Mouse (Mus musculus) MEL (cell line): ENCODE measurements at regions not wholly inside any gene's neighbourhood (a gene's known extent, or its start where the extent isn't known, plus 50 kb on each side); places are given as distances from the start of the nearest gene placed in this dataset.
"Not testable (repeated sequence)": the region's sequence is repeated elsewhere in the genome, so short reads cannot be mapped to it uniquely, and the experiment has no call there.

Source experiments
- DNase-seq: peaks from one replicate; pipeline ENCODE4 v3.0.0; 2011; ENCODE audit warnings: low read depth, low spot score
- H3K27ac ChIP-seq: 2 replicates; pipeline ENCODE4 v1.5.1; 2012; ENCODE audit warnings: low read depth, mild to moderate bottlenecking, control low read depth, low read length, moderate library complexity; ENCODE audit not compliant: control insufficient read depth
- H3K27me3 ChIP-seq, 2 experiments: fragments of 150-350 bp in 1 of 2; sonication (generic) in 1 of 2; 2 replicates each; pipeline ENCODE4 v1.6.1; 2012; ENCODE audit warnings: low read length in 2 of 2, mild to moderate bottlenecking in 2 of 2, improper control_type of control experiment in 1 of 2, moderate library complexity in 1 of 2; ENCODE audit not compliant: insufficient read depth in 2 of 2, control insufficient read depth in 1 of 2
- H3K36me3 ChIP-seq, 2 experiments: 2 replicates each; pipeline ENCODE4 v1.6.1; 2012 to 2014; ENCODE audit warnings: low read length in 2 of 2, improper control_type of control experiment in 1 of 2, inconsistent platforms in 1 of 2, mild to moderate bottlenecking in 1 of 2; ENCODE audit not compliant: insufficient read depth in 2 of 2, control insufficient read depth in 1 of 2
- H3K4me1 ChIP-seq, 2 experiments: fragments of 150-350 bp in 1 of 2; sonication (generic) in 1 of 2; 2 replicates each; pipeline ENCODE4 v1.6.1; 2012; ENCODE audit warnings: low read length in 2 of 2, improper control_type of control experiment in 1 of 2, mild to moderate bottlenecking in 1 of 2; ENCODE audit not compliant: insufficient read depth in 2 of 2, control insufficient read depth in 1 of 2
- H3K4me3 ChIP-seq, 2 experiments: fragments of 150-350 bp in 1 of 2; sonication (generic) in 1 of 2; 2 replicates each; pipeline ENCODE4 v1.5.1; 2012; ENCODE audit warnings: low read depth in 2 of 2, low read length in 2 of 2, mild to moderate bottlenecking in 2 of 2, moderate library complexity in 2 of 2, control low read depth in 1 of 2, improper control_type of control experiment in 1 of 2; ENCODE audit not compliant: control insufficient read depth in 1 of 2, insufficient read depth in 1 of 2
- H3K79me2 ChIP-seq: 2 replicates; pipeline ENCODE4 v1.6.1; 2012; ENCODE audit warnings: mild to moderate bottlenecking, low read length, moderate library complexity; ENCODE audit not compliant: control insufficient read depth, poor library complexity, insufficient read depth
- H3K9ac ChIP-seq: 2 replicates; pipeline ENCODE4 v1.6.1; 2012; ENCODE audit warnings: low read depth, mild to moderate bottlenecking, control low read depth, low read length, moderate library complexity; ENCODE audit not compliant: control insufficient read depth, poor library complexity, severe bottlenecking
- H3K9me3 ChIP-seq: fragments of 150-350 bp; sonication (generic); replicated peaks from 2 replicates; pipeline ENCODE4 v1.6.1; 2012; ENCODE audit warnings: mild to moderate bottlenecking, low read length, improper control_type of control experiment, moderate library complexity; ENCODE audit not compliant: insufficient read depth
- CTCF ChIP-seq, 3 experiments: IDR thresholded peaks in 2 of 3; conservative IDR thresholded peaks in 1 of 3; 2 replicates each; pipeline ENCODE4 v1.5.1; 2011 to 2012; ENCODE audit warnings: low read length in 3 of 3, low read depth in 2 of 3, mild to moderate bottlenecking in 2 of 3, improper control_type of control experiment in 1 of 3, inconsistent platforms in 1 of 3, mixed read lengths in 1 of 3, moderate library complexity in 1 of 3; ENCODE audit not compliant: control insufficient read depth in 1 of 3, insufficient read depth in 1 of 3, poor library complexity in 1 of 3, severe bottlenecking in 1 of 3
- E2F4 ChIP-seq: IDR thresholded peaks from 2 replicates; pipeline ENCODE4 v1.6.1; 2011; ENCODE audit warnings: low read depth, low read length, improper control_type of control experiment, borderline replicate concordance
- GABPA ChIP-seq: IDR thresholded peaks from 2 replicates; pipeline ENCODE4 v1.6.1; 2012; ENCODE audit warnings: low read depth, mild to moderate bottlenecking, inconsistent platforms, low read length, improper control_type of control experiment, moderate library complexity
- JUND ChIP-seq: IDR thresholded peaks from 2 replicates; pipeline ENCODE4 v1.6.1; 2011; ENCODE audit warnings: low read depth, mild to moderate bottlenecking, improper control_type of control experiment, low read length
- MAFK ChIP-seq: IDR thresholded peaks from 2 replicates; pipeline ENCODE4 v1.6.1; 2011; ENCODE audit warnings: low read depth, mild to moderate bottlenecking, low read length, improper control_type of control experiment, borderline replicate concordance
- MAX ChIP-seq: IDR thresholded peaks from 2 replicates; pipeline ENCODE4 v1.6.1; 2011; ENCODE audit warnings: low read length, improper control_type of control experiment
- MAZ ChIP-seq: IDR thresholded peaks from 2 replicates; pipeline ENCODE4 v1.6.1; 2012; ENCODE audit warnings: low read depth, mild to moderate bottlenecking, inconsistent platforms, low read length, improper control_type of control experiment
- MYB ChIP-seq: IDR thresholded peaks from 2 replicates; pipeline ENCODE4 v1.6.1; 2011; ENCODE audit warnings: mild to moderate bottlenecking, low read depth, low read length, improper control_type of control experiment
- MYC ChIP-seq: IDR thresholded peaks from 2 replicates; pipeline ENCODE4 v1.6.1; 2011; ENCODE audit warnings: low read depth, mild to moderate bottlenecking, low read length, improper control_type of control experiment, moderate library complexity
- NRF1 ChIP-seq: IDR thresholded peaks from 2 replicates; pipeline ENCODE4 v1.6.1; 2014; ENCODE audit warnings: low read depth, mild to moderate bottlenecking, inconsistent platforms, low read length, improper control_type of control experiment, moderate library complexity; ENCODE audit not compliant: poor library complexity, insufficient read depth, severe bottlenecking
- POLR2AphosphoS2 ChIP-seq: IDR thresholded peaks from 2 replicates; pipeline ENCODE4 v1.6.1; 2011; ENCODE audit warnings: low read length, improper control_type of control experiment
- POLR2AphosphoS5 ChIP-seq: IDR thresholded peaks from 2 replicates; pipeline ENCODE4 v1.6.1; 2012; ENCODE audit warnings: low read depth, borderline replicate concordance, mild to moderate bottlenecking, inconsistent platforms, low read length, moderate library complexity, mixed read lengths
- RAD21 ChIP-seq: IDR thresholded peaks from 2 replicates; pipeline ENCODE4 v1.6.1; 2011; ENCODE audit warnings: mild to moderate bottlenecking, low read depth, low read length, improper control_type of control experiment
- SMC3 ChIP-seq: IDR thresholded peaks from 2 replicates; pipeline ENCODE4 v1.6.1; 2011; ENCODE audit warnings: low read depth, low read length, improper control_type of control experiment
- USF1 ChIP-seq: IDR thresholded peaks from 2 replicates; pipeline ENCODE4 v1.6.1; 2014; ENCODE audit warnings: low read depth, mild to moderate bottlenecking, inconsistent platforms, low read length, improper control_type of control experiment, moderate library complexity
- ZC3H11A ChIP-seq: IDR thresholded peaks from 2 replicates; pipeline ENCODE4 v1.6.1; 2012; ENCODE audit warnings: low read depth, mild to moderate bottlenecking, inconsistent platforms, low read length, improper control_type of control experiment

DNA sequence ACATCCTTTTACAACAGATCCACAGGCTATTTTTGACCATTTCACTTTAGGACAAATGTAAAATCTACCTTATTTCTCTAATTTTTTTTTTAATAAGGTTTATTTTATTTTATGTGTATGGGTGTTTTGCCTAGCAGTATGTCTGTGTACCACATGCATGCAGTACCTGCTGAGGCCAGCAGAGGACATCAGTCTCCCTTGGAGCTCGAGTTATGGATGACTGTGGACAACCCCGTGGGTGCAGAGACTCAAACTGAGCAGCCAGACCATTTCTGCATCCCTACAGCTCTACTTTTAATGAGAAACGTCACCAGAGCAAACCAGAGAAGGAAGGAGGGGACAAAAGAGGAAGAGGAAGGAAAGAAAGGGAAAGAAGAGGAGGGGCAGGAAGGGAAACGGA is 125.9 kb upstream of the Trim24 start:
- DNase-seq = peak; percentile 58
- H3K9ac ChIP-seq = no peak overlapping the region

DNA sequence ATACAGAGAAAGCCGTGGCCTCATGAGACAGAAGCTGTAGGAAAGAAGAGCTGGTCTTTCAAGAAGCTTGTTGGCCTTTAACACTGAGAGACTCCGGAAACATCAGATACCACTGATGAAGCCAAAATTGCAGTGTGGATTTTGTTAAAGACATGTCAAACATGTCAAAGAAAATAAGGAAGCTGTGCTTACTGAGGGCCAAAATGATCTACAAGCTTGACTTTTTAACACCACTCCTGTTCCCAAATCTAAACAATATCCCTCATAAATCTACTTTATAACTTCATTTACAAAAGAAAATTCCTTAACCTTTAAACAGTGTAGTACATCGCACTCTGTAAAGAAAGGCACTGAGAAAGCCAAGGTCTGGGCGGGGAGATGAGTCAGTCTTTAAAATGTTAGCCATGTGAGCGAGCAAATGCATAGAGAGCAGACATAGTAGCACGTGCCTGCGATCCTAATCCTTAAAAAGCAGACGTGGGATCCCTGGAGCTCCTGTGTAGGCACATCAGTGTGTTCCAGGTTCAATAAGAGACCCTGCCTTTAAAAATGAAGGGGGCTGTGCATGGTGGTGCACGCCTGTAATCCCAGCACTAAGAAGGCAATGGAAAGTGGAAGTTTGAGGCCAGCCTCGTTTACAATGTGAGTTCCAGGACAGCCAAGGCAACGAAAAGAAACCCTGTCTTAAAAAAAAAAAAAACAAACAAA is 125.1 kb upstream of the Trim24 start:
- Histone ChIP-seq H3K4me3 (no peak overlapping the region), H3K79me2 (no peaks in the 10 kb centered on the region), H3K36me3 (no peaks in the 10 kb centered on the region), H3K4me1 (no peaks in the 10 kb centered on the region), H3K27ac (no peak overlapping the region), H3K9me3 (no peaks in the 10 kb centered on the region), H3K27me3 (no peaks in the 10 kb centered on the region), H3K9ac (no peak overlapping the region)
- DNase-seq = no peak
- TF ChIP-seq MAX (no peak), MAFK (no peak), USF1 (no peak), E2F4 (no peak), NRF1 (no peak), MYB (no peak), JUND (no peak), POLR2AphosphoS2 (no peak), GABPA (no peak), MAZ (no peak)

More for the DNA sequence above, 125.9 kb upstream of the Trim24 start:
- H3K27ac ChIP-seq = no peak overlapping the region
- no peaks in the 10 kb centered on the region for H3K4me1 ChIP-seq
- no peaks in the 10 kb centered on the region for H3K9me3 ChIP-seq
- no peaks in the 10 kb centered on the region for H3K79me2 ChIP-seq
- H3K4me3 ChIP-seq = no peak overlapping the region
- no peaks in the 10 kb centered on the region for H3K36me3 ChIP-seq
- H3K27me3 ChIP-seq = no peaks in the 10 kb centered on the region
- TF ChIP-seq SMC3 (peak; percentile 76), MAZ (no peak), POLR2AphosphoS5 (no peak), MAFK (no peak), RAD21 (peak; percentile 68), ZC3H11A (peak; percentile 32), CTCF (IDR thresholded peaks at IDR 0.05 in 2 of 3, conservative IDR thresholded peaks at IDR 0.05 in 1 of 3; ENCODE audit: control insufficient read depth in 1 of 3, insufficient read depth in 1 of 3, low read depth in 2 of 3, low read length in 3 of 3, poor library complexity in 1 of 3, severe bottlenecking in 1 of 3) (peak; percentile 62 to 67 (median 64)), MYC (no peak)

DNA sequence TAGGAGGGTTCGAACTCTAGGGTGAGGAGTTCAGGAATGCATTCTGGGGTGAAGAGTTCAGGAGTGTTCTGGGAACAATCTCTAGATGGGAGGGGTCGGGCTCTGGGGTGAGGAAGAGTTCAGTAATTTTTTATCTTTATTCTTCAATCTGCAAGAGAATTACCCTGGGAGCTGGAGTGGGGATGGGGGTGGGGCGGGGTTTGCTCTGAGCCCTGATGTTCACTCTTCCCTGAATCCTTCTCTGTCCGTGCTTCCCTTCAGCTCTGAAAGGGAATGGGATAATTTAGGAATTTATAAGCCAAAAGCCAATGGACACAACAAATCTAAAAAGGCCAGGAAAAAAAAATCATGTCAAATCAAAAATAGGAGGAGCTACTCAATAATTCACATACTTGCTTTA is 122.8 kb upstream of the Trim24 start:
- not testable (repeated sequence) for DNase-seq, H3K4me3 ChIP-seq, H3K4me1 ChIP-seq, H3K9me3 ChIP-seq, H3K36me3 ChIP-seq, H3K79me2 ChIP-seq, H3K27ac ChIP-seq, H3K27me3 ChIP-seq, H3K9ac ChIP-seq
